Mouse (Mus musculus) lung, postnatal 36 days (tissue): ENCODE results near the gene Nr6a1.

ENCODE experiments used
- DNase-seq: peaks from one replicate; pipeline ENCODE4 v3.0.0; 2022; ENCODE audit warnings: mixed read lengths

Nr6a1 gene

DNA sequence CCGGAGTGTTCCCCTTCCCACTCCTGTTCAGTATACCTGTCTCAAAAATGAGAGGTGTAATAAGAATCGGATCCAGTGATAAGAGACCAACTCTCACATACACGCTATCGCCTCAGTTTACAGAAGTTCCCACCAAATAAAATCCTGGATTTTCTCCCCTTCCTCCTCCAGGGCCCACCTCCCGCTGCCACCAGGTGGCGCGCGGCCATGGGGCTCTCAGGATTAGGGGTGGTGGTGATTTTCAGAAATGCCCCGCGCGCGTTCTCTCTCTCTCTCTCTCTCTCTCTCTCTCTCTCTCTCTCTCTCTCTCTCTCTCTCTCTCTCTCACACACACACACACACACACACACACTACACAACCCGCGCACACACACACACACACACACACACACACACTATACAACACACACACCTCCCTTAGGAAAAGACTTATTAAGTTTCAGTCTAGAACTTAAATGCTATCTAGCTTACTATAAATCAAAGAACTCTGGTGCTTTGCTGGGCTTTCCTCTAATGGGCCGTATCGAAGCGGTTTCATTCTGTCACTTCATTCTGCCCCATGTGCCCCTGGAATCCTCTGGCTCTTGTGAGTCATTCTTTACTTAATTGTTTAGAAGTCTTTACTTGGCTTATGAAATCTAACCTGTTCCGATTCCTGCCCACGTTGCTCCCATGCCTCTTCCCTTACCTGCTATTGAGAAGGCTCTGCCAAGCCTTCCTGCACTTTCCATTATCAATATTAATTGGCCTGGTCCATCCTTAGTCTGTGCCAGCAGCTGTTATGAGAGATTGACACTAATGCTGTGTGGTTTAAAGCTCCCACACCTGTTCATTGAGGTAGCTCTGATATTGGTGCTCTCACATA, at the start of gene Nr6a1:
Nr6a1 (minus strand) TSS at position 574 of the 865 bp plus-strand sequence.
- peak; percentile 71 for DNase-seq

- DNase-seq, result no peak
Observed at GRCm38 (mm10) chr2:38975941-38976805, 48.7 kb upstream of the Nr6a1 start.

- no peak for DNase-seq
Observed at GRCm38 (mm10) chr2:38975181-38975580, 47.7 kb upstream of the Nr6a1 start.

DNA sequence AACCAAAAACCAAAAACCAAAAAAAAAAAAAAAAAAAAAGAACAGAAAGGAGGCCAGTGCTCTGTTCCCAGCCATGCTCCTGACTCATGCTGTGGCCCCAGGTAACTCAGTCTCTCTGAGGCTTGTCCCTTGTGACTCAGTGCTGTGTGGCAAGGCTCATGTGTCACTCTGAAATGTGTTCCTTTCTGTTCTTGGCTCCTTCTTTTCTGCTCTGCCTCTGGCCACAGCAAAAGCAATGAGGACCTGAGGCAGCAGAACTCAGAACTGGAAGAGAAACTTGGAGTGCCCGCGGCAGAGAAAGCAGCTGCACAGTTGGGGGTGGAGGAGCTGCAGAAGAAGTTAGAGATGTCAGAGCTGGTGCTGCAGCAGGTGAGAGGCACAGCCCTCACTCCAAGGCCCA, 46.7 kb upstream of the Nr6a1 start:
- DNase-seq, result no peak

DNA sequence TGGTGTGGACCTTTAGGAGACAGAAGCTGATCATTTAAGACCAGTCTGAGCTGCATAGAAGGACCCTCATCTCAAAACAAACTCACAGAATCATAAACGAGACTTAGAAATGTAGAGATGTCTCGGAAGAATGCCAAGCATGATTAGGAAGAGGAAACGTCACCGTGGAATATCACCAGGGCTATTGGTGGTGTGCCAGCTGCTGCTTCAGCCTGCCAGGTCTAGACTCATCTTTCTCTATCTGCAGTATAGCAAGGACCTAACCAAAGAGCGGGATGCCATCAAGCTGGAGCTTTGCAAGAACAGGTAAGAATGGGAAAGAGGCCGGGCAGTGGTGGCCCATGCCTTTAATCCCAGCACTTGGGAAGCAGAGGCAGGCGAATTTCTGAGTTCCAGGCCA, 46.2 kb upstream of the Nr6a1 start:
- no peak for DNase-seq

DNA sequence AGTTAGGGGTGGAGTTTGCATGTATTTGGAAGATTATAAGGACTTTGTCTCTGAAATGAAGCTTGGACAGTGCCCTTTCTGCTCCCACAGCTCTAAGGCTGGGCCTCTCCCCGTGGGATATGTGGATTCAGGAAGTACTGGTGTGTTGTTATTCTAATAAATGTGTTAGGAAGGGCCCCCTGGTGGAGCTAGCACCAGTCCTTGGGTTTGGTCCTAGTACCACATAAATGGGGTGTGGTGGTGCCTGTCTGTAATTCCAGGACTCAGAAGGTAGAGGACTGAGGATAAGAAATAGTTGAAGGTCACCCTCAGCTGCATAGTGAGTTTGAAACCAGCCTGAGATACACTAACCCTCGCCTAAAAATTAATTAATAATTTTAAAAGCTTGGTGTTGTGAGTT, 45.7 kb upstream of the Nr6a1 start:
- DNase-seq, result peak; percentile 44

GRCm38 (mm10) chr2:38970057-38970456, 42.6 kb upstream of the Nr6a1 start:
- no peak for DNase-seq

DNA sequence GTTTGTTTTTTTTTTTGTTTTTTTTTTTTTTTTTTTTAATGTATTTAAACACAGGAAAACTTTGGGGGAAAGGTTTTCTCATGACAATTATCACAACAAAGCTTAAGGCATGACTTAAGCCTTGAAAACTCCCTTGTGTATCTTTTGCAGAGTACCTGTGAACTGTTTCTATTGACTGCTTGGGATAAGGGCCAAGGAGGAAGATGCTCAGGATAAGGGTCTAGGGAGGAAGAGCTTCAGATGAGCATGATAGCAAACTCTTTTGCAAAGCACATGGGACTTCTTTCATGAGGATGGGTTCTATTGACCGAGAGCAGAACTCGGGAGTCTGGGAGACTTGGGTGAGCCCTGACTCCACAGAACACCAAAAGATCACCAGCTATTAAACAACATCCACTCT, 42.2 kb upstream of the Nr6a1 start:
- no peak for DNase-seq

- DNase-seq, result no peak
Observed at GRCm38 (mm10) chr2:38964198-38964597, 36.7 kb upstream of the Nr6a1 start.

DNA sequence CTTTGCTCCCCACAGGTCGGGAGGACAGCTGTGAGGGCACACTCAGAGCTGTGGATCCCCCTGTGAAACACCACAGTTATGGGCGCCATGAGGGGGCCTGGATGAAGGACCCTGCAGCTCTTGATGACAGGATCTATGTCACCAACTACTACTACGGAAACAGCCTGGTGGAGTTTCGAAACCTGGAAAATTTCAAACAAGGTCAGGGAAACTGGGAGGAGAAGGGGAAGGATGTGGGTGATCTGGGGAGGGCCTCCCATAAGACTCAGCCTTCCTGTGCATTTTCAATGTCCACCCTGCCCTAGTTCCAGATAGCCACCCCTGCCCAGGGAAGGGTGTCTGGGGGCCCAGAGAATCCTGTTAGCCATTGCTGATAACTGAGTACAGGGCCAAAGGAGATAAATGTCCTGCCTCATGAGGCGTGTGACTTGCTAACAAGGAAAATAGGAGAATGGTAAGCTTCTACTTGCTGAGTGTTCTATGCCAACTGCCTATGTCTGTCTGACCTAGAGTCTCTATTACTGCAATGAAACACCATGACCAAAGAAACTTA, 30.3 kb upstream of the Nr6a1 start:
- DNase-seq, result no peak

DNA sequence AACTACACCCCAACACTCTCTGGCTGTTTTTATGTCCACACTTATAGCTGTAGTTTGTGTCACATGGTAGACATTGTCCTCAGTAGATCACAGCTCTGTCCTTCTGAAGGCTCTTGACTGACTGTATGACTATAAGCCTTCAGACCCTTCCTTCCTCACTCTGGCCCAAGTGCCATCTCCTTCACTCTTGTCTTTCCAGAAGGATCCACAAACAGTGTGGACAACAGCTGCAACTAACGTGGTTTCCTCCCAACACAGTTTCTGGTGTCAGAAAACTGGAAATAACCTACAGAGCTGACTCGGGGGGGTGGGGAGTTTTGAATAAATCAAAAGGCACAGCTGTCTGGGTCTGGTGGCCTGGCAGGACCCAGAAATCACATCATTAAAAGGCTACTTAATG, 28.6 kb upstream of the Nr6a1 start:
- DNase-seq, result no peak

DNA sequence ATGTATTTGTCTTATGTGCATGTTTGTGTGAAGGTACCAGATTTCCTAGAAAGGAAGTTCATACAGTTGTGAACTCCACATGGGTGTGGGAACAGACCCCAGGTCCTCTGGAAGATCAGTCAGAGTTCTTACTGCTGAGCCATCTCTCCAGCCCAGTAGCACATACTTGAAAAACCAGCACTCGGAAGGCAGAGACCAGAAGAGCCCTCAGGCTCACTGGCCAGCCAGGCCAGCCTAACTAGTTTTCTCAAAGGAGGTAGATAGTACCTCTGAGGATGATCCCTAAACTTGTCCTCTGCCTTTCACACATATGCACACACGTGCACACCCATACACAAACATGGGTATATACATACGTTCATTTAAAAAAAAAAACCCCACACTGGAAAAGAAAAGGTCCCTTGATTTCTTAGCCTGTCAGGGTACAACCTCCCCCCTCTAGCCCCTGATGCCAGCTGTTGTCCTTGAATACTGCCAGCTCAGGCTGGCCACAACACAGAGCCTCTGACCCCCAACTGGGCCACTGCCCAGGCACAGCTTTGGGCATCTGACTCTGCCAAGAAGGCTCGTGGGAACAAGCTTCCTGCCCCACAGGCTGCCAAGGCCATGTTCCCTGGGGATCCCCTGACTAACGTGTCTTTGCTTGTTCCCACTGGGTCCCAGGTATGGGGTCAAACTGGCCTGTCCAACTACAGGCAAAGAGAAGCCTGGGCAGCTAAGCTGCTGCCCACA, 25.8 kb upstream of the Nr6a1 start:
- DNase-seq, result no peak

DNA sequence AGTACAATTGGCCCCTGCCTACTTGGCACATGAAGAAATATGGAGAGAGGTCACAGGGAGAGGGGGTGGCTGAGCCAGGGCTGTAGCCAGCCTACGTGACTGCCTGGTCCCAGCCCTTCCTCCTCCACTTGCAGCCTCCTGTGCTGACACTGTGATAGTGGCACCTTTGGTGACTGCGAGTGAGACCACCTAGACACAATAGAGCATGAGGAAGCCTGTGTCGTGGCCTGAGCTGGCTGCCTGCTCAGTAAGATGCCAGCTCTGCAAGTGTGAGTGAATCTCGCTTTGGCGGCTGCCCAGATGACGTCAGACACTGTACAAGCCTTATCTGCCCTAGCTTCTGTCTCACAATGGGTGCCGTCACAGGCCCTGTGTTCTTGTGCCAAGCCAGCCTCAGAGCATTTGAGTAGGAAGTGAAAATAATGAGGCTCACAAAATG, 22.8 kb upstream of the Nr6a1 start:
- peak; percentile 97 for DNase-seq

- peak; percentile 84 for DNase-seq
Observed at GRCm38 (mm10) chr2:38947566-38947965, 20.1 kb upstream of the Nr6a1 start.

DNA sequence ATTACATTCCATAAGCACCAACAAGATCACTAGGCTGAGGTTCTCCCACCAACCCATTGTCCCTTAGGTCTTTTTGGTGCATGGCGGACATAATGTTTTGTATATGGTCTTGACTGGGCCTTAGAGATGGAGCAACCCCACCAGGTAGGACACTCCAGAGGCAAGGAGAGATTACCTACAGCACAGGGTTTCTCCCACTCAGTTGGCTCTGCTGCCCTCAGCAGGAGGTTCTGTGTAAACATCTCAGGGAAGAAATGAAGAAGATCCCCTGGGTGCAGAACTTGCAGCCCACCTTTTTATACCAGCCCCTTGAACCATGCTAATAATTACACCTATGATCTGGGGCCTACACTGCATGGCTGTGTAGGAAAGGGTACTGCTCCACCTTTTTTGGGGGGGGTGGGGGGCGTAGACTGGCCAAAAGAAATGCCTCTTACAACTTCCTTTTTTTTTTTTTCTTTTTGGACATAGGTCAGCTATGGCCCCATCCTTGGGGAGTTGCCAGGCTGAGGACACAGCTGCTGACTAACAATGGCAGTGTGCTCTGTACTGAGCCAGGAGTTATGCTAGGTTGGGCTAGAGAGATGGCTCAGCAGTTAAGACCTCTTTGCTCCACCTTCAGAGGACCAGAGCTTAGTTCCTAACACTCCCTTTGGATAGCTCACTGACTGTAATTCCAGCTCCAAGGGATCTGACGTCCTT, 17.1 kb upstream of the Nr6a1 start:
- no peak for DNase-seq

DNA sequence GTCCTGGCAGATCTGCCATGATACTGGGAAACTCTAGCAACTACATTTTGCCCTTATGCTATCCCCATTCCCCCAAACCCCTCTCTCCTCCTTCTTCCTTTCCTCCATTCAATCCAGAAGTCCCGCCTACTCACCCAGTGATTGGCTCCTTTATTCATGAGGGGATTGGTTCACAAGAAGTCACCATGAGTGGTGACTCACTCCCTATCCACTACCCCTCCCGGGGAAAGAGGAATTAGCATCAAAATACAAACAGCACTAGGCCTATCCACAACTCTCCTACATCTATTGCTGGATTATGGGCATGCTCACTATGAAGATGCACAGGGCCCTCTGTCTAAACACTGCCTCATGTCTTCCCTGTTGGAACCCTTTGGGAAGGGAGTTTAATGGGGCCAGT, 16.5 kb upstream of the Nr6a1 start:
- DNase-seq, result no peak

- DNase-seq, result no peak
Observed at GRCm38 (mm10) chr2:38943161-38943560, 15.7 kb upstream of the Nr6a1 start.

GRCm38 (mm10) chr2:38941898-38942297, 14.4 kb upstream of the Nr6a1 start:
- DNase-seq, result no peak

- no peak for DNase-seq
Observed at GRCm38 (mm10) chr2:38941426-38941825, 13.9 kb upstream of the Nr6a1 start.

DNA sequence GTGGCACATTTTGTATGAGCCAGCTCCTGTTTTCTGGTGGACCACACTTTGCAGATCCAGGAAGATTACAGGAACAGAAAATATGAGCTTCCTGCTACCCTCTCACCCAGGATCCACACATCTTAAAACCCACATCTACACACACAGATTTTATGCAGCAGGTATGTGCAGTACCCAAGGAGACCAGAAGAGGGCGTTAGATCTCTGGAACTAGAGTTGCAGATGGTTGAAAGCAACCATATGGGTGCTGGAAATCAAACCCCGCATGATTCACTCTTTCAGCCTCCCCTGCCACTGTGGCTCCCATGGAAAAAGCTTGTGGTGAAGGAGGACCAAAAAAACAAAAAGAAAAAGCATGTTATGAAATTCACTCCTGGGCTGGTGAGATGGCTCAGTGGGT, 11.6 kb upstream of the Nr6a1 start:
- DNase-seq, result no peak

- DNase-seq, result no peak
Observed at GRCm38 (mm10) chr2:38938007-38938406, 10.5 kb upstream of the Nr6a1 start.

- DNase-seq, result no peak
Observed at GRCm38 (mm10) chr2:38937396-38937795, 9.9 kb upstream of the Nr6a1 start.
